Mouse (Mus musculus) CH12.LX (cell line): ENCODE data around the gene Ppp6r3. TPM values are rescaled to one million over a fixed set of nuclear protein-coding genes. Genes with fewer than 3 reads are reported as not detected.

Experiments used
- DNase-seq: peaks from one replicate; pipeline ENCODE4 v3.0.0-alpha.2; 2013; ENCODE audit errors: extremely low read depth
- H3K27ac ChIP-seq: 2 replicates; pipeline ENCODE4 v1.5.1; 2012; ENCODE audit warnings: low read depth, mild to moderate bottlenecking, control low read depth, moderate library complexity; ENCODE audit not compliant: insufficient read depth
- H3K27me3 ChIP-seq: replicated peaks from 2 replicates; pipeline ENCODE3; 2012; ENCODE audit warnings: inconsistent platforms
- H3K36me3 ChIP-seq, 2 experiments: replicated peaks in 1 of 2; 2 replicates each; pipeline versions ENCODE3 to v1.6.1; 2012; ENCODE audit warnings: inconsistent platforms in 1 of 2, low read length in 1 of 2, mild to moderate bottlenecking in 1 of 2, mixed read lengths in 1 of 2, moderate library complexity in 1 of 2; ENCODE audit not compliant: control insufficient read depth in 1 of 2, insufficient read depth in 1 of 2
- H3K4me1 ChIP-seq, 2 experiments: 2 replicates each; pipeline ENCODE4 v1.6.1; 2012; ENCODE audit warnings: inconsistent platforms in 1 of 2, moderate library complexity in 1 of 2; ENCODE audit not compliant: insufficient read depth in 2 of 2, control insufficient read depth in 1 of 2
- H3K4me2 ChIP-seq: 2 replicates; pipeline ENCODE4 v1.6.1; 2012; ENCODE audit warnings: low read depth, mild to moderate bottlenecking, control low read depth; ENCODE audit not compliant: poor library complexity, insufficient read depth, severe bottlenecking
- H3K4me3 ChIP-seq, 3 experiments: fragments of 150-350 bp in 1 of 3; sonication (generic) in 1 of 3; replicated peaks in 1 of 3; 2 replicates each; pipeline versions ENCODE3 to v1.5.1; 2011 to 2012; ENCODE audit warnings: low read depth in 2 of 3, low read length in 2 of 3, mild to moderate bottlenecking in 2 of 3, moderate library complexity in 2 of 3, control low read depth in 1 of 3, improper control_type of control experiment in 1 of 3, inconsistent platforms in 1 of 3, mixed read lengths in 1 of 3; ENCODE audit not compliant: poor library complexity in 1 of 3
- H3K79me2 ChIP-seq: replicated peaks from 2 replicates; pipeline ENCODE4 v1.6.1; 2012; ENCODE audit warnings: mild to moderate bottlenecking, moderate library complexity; ENCODE audit not compliant: control insufficient read depth, poor library complexity, insufficient read depth, severe bottlenecking; ENCODE audit errors: extremely low read depth
- H3K9ac ChIP-seq: 2 replicates; pipeline ENCODE4 v1.6.1; 2012; ENCODE audit warnings: low read depth, mild to moderate bottlenecking, control low read depth, moderate library complexity; ENCODE audit not compliant: insufficient read depth
- H3K9me3 ChIP-seq: replicated peaks from 2 replicates; pipeline ENCODE3; 2012; ENCODE audit warnings: low read length, inconsistent platforms, mixed read lengths
- BHLHE40 ChIP-seq: IDR thresholded peaks from 2 replicates; pipeline ENCODE4 v1.6.1; 2011; ENCODE audit warnings: mild to moderate bottlenecking, low read depth, low read length, improper control_type of control experiment
- CHD2 ChIP-seq: IDR thresholded peaks from 2 replicates; pipeline ENCODE4 v1.6.1; 2011; ENCODE audit warnings: low read length, improper control_type of control experiment
- ELF1 ChIP-seq: IDR thresholded peaks from 2 replicates; pipeline ENCODE4 v1.6.1; 2014; ENCODE audit warnings: low read depth, mild to moderate bottlenecking, inconsistent platforms, low read length, improper control_type of control experiment
- GABPA ChIP-seq: IDR thresholded peaks from 2 replicates; pipeline ENCODE4 v1.6.1; 2012; ENCODE audit warnings: low read depth, low read length, improper control_type of control experiment, inconsistent platforms; ENCODE audit not compliant: insufficient replicate concordance
- IRF4 ChIP-seq: IDR thresholded peaks from 2 replicates; pipeline ENCODE4 v1.6.1; 2014; ENCODE audit warnings: low read depth, mild to moderate bottlenecking, inconsistent platforms, low read length, improper control_type of control experiment
- JUN ChIP-seq: IDR thresholded peaks from 2 replicates; pipeline ENCODE4 v1.6.1; 2011; ENCODE audit warnings: low read depth, mild to moderate bottlenecking, low read length, improper control_type of control experiment, moderate library complexity; ENCODE audit not compliant: insufficient read depth
- MEF2A ChIP-seq: IDR thresholded peaks from 2 replicates; pipeline ENCODE4 v1.6.1; 2014; ENCODE audit warnings: low read depth, mild to moderate bottlenecking, inconsistent platforms, low read length, improper control_type of control experiment, borderline replicate concordance
- MYC ChIP-seq: IDR thresholded peaks from 2 replicates; pipeline ENCODE4 v1.6.1; 2011; ENCODE audit warnings: low read depth, mild to moderate bottlenecking, improper control_type of control experiment, low read length
- PAX5 ChIP-seq: IDR thresholded peaks from 2 replicates; pipeline ENCODE4 v1.6.1; 2012; ENCODE audit warnings: low read length, inconsistent platforms, mixed read lengths
- POLR2A ChIP-seq: IDR thresholded peaks from 2 replicates; pipeline ENCODE4 v1.6.1; 2011; ENCODE audit warnings: low read depth, mild to moderate bottlenecking, improper control_type of control experiment, low read length
- POLR2AphosphoS2 ChIP-seq: IDR thresholded peaks from 2 replicates; pipeline ENCODE4 v1.6.1; 2011; ENCODE audit warnings: low read depth, low read length, improper control_type of control experiment
- USF1 ChIP-seq: IDR thresholded peaks from 2 replicates; pipeline ENCODE4 v1.6.1; 2014; ENCODE audit warnings: low read depth, mild to moderate bottlenecking, inconsistent platforms, low read length, improper control_type of control experiment
- dilution Hi-C: fragments of 300-500 bp; cut with MboI; formaldehyde crosslinking; loops from 2 replicates; pipeline ENCODE4 v1.14.3; 2020; ENCODE audit warnings: low sequenced_read_pairs; ENCODE audit not compliant: extremely low pct_unique_long_range_greater_than_20kb, extremely low pct_ligation_motif_present
- in situ Hi-C: fragments of 300-500 bp; cut with MboI; formaldehyde crosslinking; loops from 3 replicates; pipeline ENCODE4 v1.14.3; 2019; ENCODE audit warnings: low sequenced_read_pairs, low pct_ligation_motif_present, low pct_unique_long_range_greater_than_20kb, mixed read lengths
- polyA plus RNA-seq: library from polyadenylated mRNA; unstranded; fragments of >175 nt; gene quantifications from 2 replicates; pipeline ENCODE4 v1.2.1, GENCODE M21; 2012; ENCODE audit warnings: low read depth; ENCODE audit not compliant: insufficient read length
- total RNA-seq, 2 experiments: library from RNA; depleted of rRNA; stranded (reverse); fragments of 300-350 nt in 1 of 2; fragments of >200 nt in 1 of 2; gene quantifications; 2 replicates each; pipeline ENCODE4 v1.2.3; 2012 to 2014

Ppp6r3 gene
- total and polyA plus RNA-seq, 3 experiments: 68.5 to 94.6 (median 72.3) TPM

DNA sequence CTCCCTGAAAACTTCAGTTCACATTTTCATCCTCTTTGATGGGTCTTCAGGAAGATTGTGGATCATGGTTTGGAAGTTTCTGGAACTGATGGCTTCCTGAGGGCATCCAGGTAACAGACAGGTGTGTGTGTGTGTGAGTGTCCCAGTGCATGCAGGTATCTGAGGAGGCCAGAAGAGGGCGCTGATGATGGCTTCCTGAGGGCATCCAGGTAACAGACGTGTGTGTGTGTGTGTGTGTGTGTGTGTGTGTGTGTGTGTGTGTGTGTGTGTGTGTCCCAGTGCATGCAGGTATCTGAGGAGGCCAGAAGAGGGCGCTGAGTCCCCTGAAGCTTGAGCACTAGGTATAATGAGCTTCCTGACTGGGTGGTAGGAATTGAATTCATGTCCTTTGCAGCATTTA, 128.2 kb downstream of the Ppp6r3 start:
- H3K4me2 ChIP-seq: no peak overlapping the region
- no peaks in the 10 kb centered on the region for H3K36me3 ChIP-seq
- dilution Hi-C loops (no loop called here), in situ Hi-C loops (no loop called here)
- H3K9me3 ChIP-seq: peaks cover 2% of the 10 kb centered on the region
- peaks cover 0 to 11% of the 10 kb centered on the region in 2 experiments; a peak in 2 of 4 replicates for H3K4me1 ChIP-seq
- H3K27me3 ChIP-seq: peaks cover 7% of the 10 kb centered on the region
- no peak overlapping the region for H3K9ac ChIP-seq
- no peaks in the 10 kb centered on the region for H3K79me2 ChIP-seq
- no peak for TF ChIP-seq MYC
- TF ChIP-seq ELF1: no peak
- TF ChIP-seq PAX5: no peak
- no peak for TF ChIP-seq JUN
- TF ChIP-seq GABPA: no peak
- H3K27ac ChIP-seq: no peak overlapping the region
- DNase-seq: no peak
- H3K4me3 ChIP-seq: no peak overlapping the region

GRCm38 (mm10) chr19:3441092-3441491, 134.5 kb downstream of the Ppp6r3 start:
- no peaks in the 10 kb centered on the region for H3K36me3 ChIP-seq
- TF ChIP-seq MEF2A: no peak
- TF ChIP-seq POLR2A: no peak
- TF ChIP-seq CHD2: no peak
- TF ChIP-seq BHLHE40: 0 out of 2 replicates have a peak, but pooled peaks have one; percentile 28
- DNase-seq: no peak
- no peaks in the 10 kb centered on the region for H3K9me3 ChIP-seq
- dilution Hi-C loops (no loop called here), in situ Hi-C loops (loop anchor here (5.0 kb wide), 1 partner anchor 44 kb away; no protein-coding TSS in a partner anchor)
- no peak overlapping the region for H3K4me3 ChIP-seq
- H3K27ac ChIP-seq: no peak overlapping the region
- no peaks in the 10 kb centered on the region for H3K79me2 ChIP-seq
- no peaks in the 10 kb centered on the region for H3K4me1 ChIP-seq
- H3K27me3 ChIP-seq: peaks cover 38% of the 10 kb centered on the region
- H3K4me2 ChIP-seq: no peak overlapping the region
- no peak overlapping the region for H3K9ac ChIP-seq

DNA sequence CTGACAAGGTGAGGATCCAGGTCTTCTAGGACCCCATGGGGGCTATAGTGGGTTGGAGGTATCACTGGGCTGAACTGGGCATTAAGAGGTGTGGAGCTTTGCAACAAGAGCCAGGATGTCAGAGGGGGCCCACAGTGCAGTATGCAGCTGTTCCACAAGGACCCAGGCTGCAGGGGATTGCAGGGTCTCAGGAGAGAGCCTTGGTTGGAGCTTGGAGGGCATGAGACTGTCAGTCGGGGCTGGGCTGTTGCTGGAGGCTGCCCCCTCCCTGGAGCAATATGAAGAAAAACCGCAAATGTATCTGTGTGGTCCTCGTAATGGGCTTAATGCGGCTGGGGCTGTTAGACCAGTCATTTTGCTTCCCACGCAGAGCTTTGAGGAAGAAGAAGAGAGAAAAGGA, 134.9 kb downstream of the Ppp6r3 start:
- Histone ChIP-seq H3K4me1 (no peaks in the 10 kb centered on the region), H3K27ac (no peak overlapping the region), H3K36me3 (no peaks in the 10 kb centered on the region), H3K27me3 (peaks cover 38% of the 10 kb centered on the region), H3K4me2 (no peak overlapping the region), H3K4me3 (no peak overlapping the region), H3K9ac (no peak overlapping the region), H3K79me2 (no peaks in the 10 kb centered on the region), H3K9me3 (no peaks in the 10 kb centered on the region)
- in situ Hi-C loops (loop anchor here (5.0 kb wide), 1 partner anchor 43 kb away; no protein-coding TSS in a partner anchor), dilution Hi-C loops (no loop called here)
- no peak for TF ChIP-seq ELF1
- no peak for TF ChIP-seq POLR2AphosphoS2
- no peak for TF ChIP-seq USF1
- TF ChIP-seq IRF4: no peak
- no peak for DNase-seq
